Mouse (Mus musculus): ENCODE measurements at regions not wholly inside any gene's neighbourhood (a gene's known extent, or its start where the extent isn't known, plus 50 kb on each side); places are given as distances from the start of the nearest gene placed in this dataset.

DNA sequence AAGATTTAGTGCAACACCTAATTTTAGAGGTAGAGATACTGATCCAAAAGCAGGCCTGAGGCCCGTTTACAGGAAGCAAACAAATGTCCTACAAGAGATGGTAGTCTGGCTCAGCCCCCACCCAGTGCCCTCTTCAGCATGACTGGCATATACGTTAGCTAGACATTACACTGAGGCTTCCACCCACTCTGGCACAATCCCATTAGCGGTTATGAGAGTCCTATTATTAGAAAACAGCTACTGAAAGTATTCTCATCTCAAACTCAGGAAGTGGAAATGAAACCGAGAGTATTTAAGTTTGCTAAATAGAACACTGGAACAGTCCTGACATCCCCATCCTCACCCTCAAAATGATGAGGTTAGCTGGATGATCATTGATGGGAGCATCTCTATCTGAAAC lies 192.3 kb upstream of the Nrp1 start:
- TF ChIP-seq CTCF (IDR thresholded peaks at IDR 0.05; ENCODE audit: extremely low read depth, insufficient read depth, low read length) (no peak), POLR2A (IDR thresholded peaks at IDR 0.05; ENCODE audit: extremely low read depth, insufficient read depth, low read length) (no peak)

Data from cortical plate, adult 2 months (tissue).